Mouse (Mus musculus): Measurements from ENCODE around the gene Gorasp1. TPM values are rescaled to one million over a fixed set of nuclear protein-coding genes. Genes with fewer than 3 reads are reported as not detected.

The Gorasp1 gene
- polyA plus RNA-seq, 1 experiment from 2014 or later = 23.3 TPM

GRCm38 (mm10) chr9:119941861-119942260, 4.5 kb upstream of the Gorasp1 start:
- 87% methylated on average over 14 of the region's 14 CpGs for WGBS
- no peaks in the 10 kb centered on the region for H3K36me3 ChIP-seq (ENCODE audit: control insufficient read depth, insufficient read depth, low read length)

GRCm38 (mm10) chr9:119941407-119941806, 4.0 kb upstream of the Gorasp1 start:
- Histone ChIP-seq H3K9me3 (ENCODE audit: control insufficient read depth, low read length) (no peaks in the 10 kb centered on the region), H3K4me2 (ENCODE audit: low read depth, low read length) (no peak overlapping the region), H3K4me1 (ENCODE audit: control insufficient read depth, insufficient read depth, low read length) (peaks cover 3% of the 10 kb centered on the region; the same call in 1 of the 2 replicates), H3K27ac (ENCODE audit: low read depth, low read length) (no peak overlapping the region), H3K9ac (replicated peaks; ENCODE audit: low read depth, low read length) (no peak overlapping the region), H3K4me3 (ENCODE audit: low read depth, low read length) (no peak overlapping the region), H3K27me3 (ENCODE audit: control insufficient read depth, insufficient read depth, low read length) (no peaks in the 10 kb centered on the region), H3K36me3 (ENCODE audit: control insufficient read depth, insufficient read depth, low read length) (no peaks in the 10 kb centered on the region)
- WGBS = 83% methylated on average over 5 of the region's 5 CpGs
- ATAC-seq (ENCODE audit: low read depth) = no peak

More at GRCm38 (mm10) chr9:119941861-119942260, 4.5 kb upstream of the Gorasp1 start:
- ATAC-seq (ENCODE audit: low read depth) = no peak
- Histone ChIP-seq H3K27me3 (ENCODE audit: control insufficient read depth, insufficient read depth, low read length) (no peaks in the 10 kb centered on the region), H3K27ac (ENCODE audit: low read depth, low read length) (no peak overlapping the region), H3K4me3 (ENCODE audit: low read depth, low read length) (no peak overlapping the region), H3K9me3 (ENCODE audit: control insufficient read depth, low read length) (no peaks in the 10 kb centered on the region), H3K4me2 (ENCODE audit: low read depth, low read length) (no peak overlapping the region), H3K9ac (replicated peaks; ENCODE audit: low read depth, low read length) (no peak overlapping the region), H3K4me1 (ENCODE audit: control insufficient read depth, insufficient read depth, low read length) (no peaks in the 10 kb centered on the region)

- H3K9me3 ChIP-seq (ENCODE audit: control insufficient read depth, low read length) = no peaks in the 10 kb centered on the region
- H3K36me3 ChIP-seq (ENCODE audit: control insufficient read depth, insufficient read depth, low read length) = no peaks in the 10 kb centered on the region
- H3K9ac ChIP-seq (replicated peaks; ENCODE audit: low read depth, low read length) = no peak overlapping the region
- ATAC-seq (ENCODE audit: low read depth) = no peak
- H3K4me3 ChIP-seq (ENCODE audit: low read depth, low read length) = no peak overlapping the region
- H3K4me2 ChIP-seq (ENCODE audit: low read depth, low read length) = no peak overlapping the region
- 86% methylated on average over 10 of the region's 10 CpGs for WGBS
- H3K27me3 ChIP-seq (ENCODE audit: control insufficient read depth, insufficient read depth, low read length) = no peaks in the 10 kb centered on the region
- H3K4me1 ChIP-seq (ENCODE audit: control insufficient read depth, insufficient read depth, low read length) = peaks cover 6% of the 10 kb centered on the region; the same call in 1 of the 2 replicates
- H3K27ac ChIP-seq (ENCODE audit: low read depth, low read length) = no peak overlapping the region
These were observed 2.3 kb upstream of the Gorasp1 start for GRCm38 (mm10) chr9:119939646-119940045.

DNA sequence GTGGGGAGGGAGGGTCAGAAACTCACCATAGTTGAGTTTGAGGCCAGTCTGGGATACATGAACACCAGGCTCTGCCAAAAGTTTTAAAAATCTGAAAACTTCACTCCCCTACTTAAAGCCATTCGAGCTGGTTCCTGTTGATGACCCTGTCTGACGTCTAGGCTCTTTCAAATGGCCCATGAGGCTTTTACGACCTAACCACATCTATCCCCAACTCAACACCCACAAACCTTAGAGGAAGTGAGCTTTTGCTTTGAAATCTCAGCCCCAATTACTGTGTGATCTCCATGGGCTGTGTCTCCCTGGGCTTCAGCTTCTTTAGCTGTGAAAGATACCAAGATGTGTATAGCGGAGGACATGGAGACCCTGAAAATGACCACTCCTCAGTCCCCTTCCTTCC, 1.1 kb upstream of the Gorasp1 start:
- 66% methylated on average over 4 of the region's 4 CpGs for WGBS
- Histone ChIP-seq H3K9me3 (ENCODE audit: control insufficient read depth, low read length) (no peaks in the 10 kb centered on the region), H3K4me1 (ENCODE audit: control insufficient read depth, insufficient read depth, low read length) (peaks cover 6% of the 10 kb centered on the region; the same call in 1 of the 2 replicates), H3K4me2 (ENCODE audit: low read depth, low read length) (no peak overlapping the region), H3K36me3 (ENCODE audit: control insufficient read depth, insufficient read depth, low read length) (no peaks in the 10 kb centered on the region), H3K9ac (replicated peaks; ENCODE audit: low read depth, low read length) (no peak overlapping the region), H3K4me3 (ENCODE audit: low read depth, low read length) (no peak overlapping the region), H3K27me3 (ENCODE audit: control insufficient read depth, insufficient read depth, low read length) (no peaks in the 10 kb centered on the region), H3K27ac (ENCODE audit: low read depth, low read length) (no peak overlapping the region)
- no peak for ATAC-seq (ENCODE audit: low read depth)

DNA sequence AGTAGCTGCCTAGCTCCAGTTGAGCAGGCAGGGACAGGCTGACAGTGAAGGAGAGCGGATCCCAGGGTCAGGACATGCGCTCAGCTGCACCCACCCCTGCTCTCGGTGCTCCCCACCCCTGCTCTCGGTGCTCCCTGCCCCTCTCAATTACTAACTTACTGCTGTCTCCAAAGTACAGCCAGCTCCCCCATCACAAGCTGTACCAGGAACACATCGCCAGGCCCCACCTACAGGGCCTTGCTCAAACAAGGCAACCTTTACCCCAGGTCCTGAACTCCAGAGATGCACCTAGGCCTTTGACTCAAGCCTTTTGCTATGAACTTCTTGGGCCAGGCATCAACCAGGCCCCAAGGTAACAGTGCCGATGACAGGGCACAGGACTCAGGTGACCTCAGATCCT, 3.7 kb downstream of the Gorasp1 start:
- no peak overlapping the region for H3K4me2 ChIP-seq (ENCODE audit: low read depth, low read length)
- no peaks in the 10 kb centered on the region for H3K9me3 ChIP-seq (ENCODE audit: control insufficient read depth, low read length)
- no peak overlapping the region for H3K4me3 ChIP-seq (ENCODE audit: low read depth, low read length)
- H3K27me3 ChIP-seq (ENCODE audit: control insufficient read depth, insufficient read depth, low read length) = no peaks in the 10 kb centered on the region
- ATAC-seq (ENCODE audit: low read depth) = no peak
- WGBS = 86% methylated on average over 6 of the region's 6 CpGs
- 0 out of 2 replicates have a peak, but pooled peaks cover 9% of the 10 kb centered on the region for H3K36me3 ChIP-seq (ENCODE audit: control insufficient read depth, insufficient read depth, low read length)
- H3K9ac ChIP-seq (replicated peaks; ENCODE audit: low read depth, low read length) = no peak overlapping the region
- H3K4me1 ChIP-seq (ENCODE audit: control insufficient read depth, insufficient read depth, low read length) = peaks cover 6% of the 10 kb centered on the region; the same call in 1 of the 2 replicates
- H3K27ac ChIP-seq (ENCODE audit: low read depth, low read length) = no peak overlapping the region

GRCm38 (mm10) chr9:119932358-119932757, 5.0 kb downstream of the Gorasp1 start:
- H3K27ac ChIP-seq (ENCODE audit: low read depth, low read length) = no peak overlapping the region
- no peaks in the 10 kb centered on the region for H3K9me3 ChIP-seq (ENCODE audit: control insufficient read depth, low read length)
- H3K4me2 ChIP-seq (ENCODE audit: low read depth, low read length) = no peak overlapping the region
- no peaks in the 10 kb centered on the region for H3K27me3 ChIP-seq (ENCODE audit: control insufficient read depth, insufficient read depth, low read length)
- no peak overlapping the region for H3K9ac ChIP-seq (replicated peaks; ENCODE audit: low read depth, low read length)
- no peak overlapping the region for H3K4me3 ChIP-seq (ENCODE audit: low read depth, low read length)
- peaks cover 6% of the 10 kb centered on the region; the same call in 1 of the 2 replicates for H3K4me1 ChIP-seq (ENCODE audit: control insufficient read depth, insufficient read depth, low read length)
- ATAC-seq (ENCODE audit: low read depth) = no peak
- 91% methylated on average over 12 of the region's 12 CpGs for WGBS
- peaks cover 18% of the 10 kb centered on the region; the same call in 1 of the 2 replicates for H3K36me3 ChIP-seq (ENCODE audit: control insufficient read depth, insufficient read depth, low read length)

DNA sequence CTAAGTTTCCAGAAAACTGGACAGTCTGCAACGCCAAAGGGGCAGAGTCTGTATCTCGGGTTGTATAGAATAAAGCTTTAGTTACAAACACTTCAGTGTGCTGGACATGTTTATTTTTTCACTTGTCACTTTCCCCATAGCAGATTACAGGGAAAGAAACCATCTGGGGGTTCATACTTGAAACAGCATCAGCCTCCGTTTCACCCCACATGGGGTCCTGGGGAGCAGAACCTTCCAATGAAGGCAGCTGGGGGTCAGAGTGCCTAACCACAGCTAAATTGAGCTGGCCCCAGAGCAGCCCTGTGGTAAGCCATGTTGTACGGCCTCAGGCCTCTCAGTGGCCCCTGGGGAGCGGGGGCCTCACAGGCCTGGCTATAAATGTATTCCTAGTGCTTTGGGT, 10.9 kb downstream of the Gorasp1 start:
- H3K9me3 ChIP-seq (ENCODE audit: control insufficient read depth, low read length) = no peaks in the 10 kb centered on the region
- no peak for ATAC-seq (ENCODE audit: low read depth)
- no peak overlapping the region for H3K27ac ChIP-seq (ENCODE audit: low read depth, low read length)
- no peaks in the 10 kb centered on the region for H3K27me3 ChIP-seq (ENCODE audit: control insufficient read depth, insufficient read depth, low read length)
- no peaks in the 10 kb centered on the region for H3K4me1 ChIP-seq (ENCODE audit: control insufficient read depth, insufficient read depth, low read length)
- WGBS = 84% methylated on average over 5 of the region's 5 CpGs
- H3K9ac ChIP-seq (replicated peaks; ENCODE audit: low read depth, low read length) = no peak overlapping the region
- no peak overlapping the region for H3K4me2 ChIP-seq (ENCODE audit: low read depth, low read length)
- H3K36me3 ChIP-seq (ENCODE audit: control insufficient read depth, insufficient read depth, low read length) = peaks cover 67% of the 10 kb centered on the region
- no peak overlapping the region for H3K4me3 ChIP-seq (ENCODE audit: low read depth, low read length)

- H3K27me3 ChIP-seq (ENCODE audit: control insufficient read depth, insufficient read depth, low read length) = no peaks in the 10 kb centered on the region
- no peak overlapping the region for H3K9ac ChIP-seq (replicated peaks; ENCODE audit: low read depth, low read length)
- H3K4me3 ChIP-seq (ENCODE audit: low read depth, low read length) = no peak overlapping the region
- no peak overlapping the region for H3K4me2 ChIP-seq (ENCODE audit: low read depth, low read length)
- H3K27ac ChIP-seq (ENCODE audit: low read depth, low read length) = no peak overlapping the region
- no peak for ATAC-seq (ENCODE audit: low read depth)
- no peaks in the 10 kb centered on the region for H3K9me3 ChIP-seq (ENCODE audit: control insufficient read depth, low read length)
- H3K36me3 ChIP-seq (ENCODE audit: control insufficient read depth, insufficient read depth, low read length) = peaks cover 74% of the 10 kb centered on the region
- H3K4me1 ChIP-seq (ENCODE audit: control insufficient read depth, insufficient read depth, low read length) = no peaks in the 10 kb centered on the region
- WGBS = 80% methylated on average over 8 of the region's 8 CpGs
These were observed 11.6 kb downstream of the Gorasp1 start for GRCm38 (mm10) chr9:119925729-119926128.

GRCm38 (mm10) chr9:119925120-119925657, 12.2 kb downstream of the Gorasp1 start:
- no peak overlapping the region for H3K9ac ChIP-seq (replicated peaks; ENCODE audit: low read depth, low read length)
- H3K4me1 ChIP-seq (ENCODE audit: control insufficient read depth, insufficient read depth, low read length) = no peaks in the 10 kb centered on the region
- WGBS = 94% methylated on average over 16 of the region's 16 CpGs
- H3K27me3 ChIP-seq (ENCODE audit: control insufficient read depth, insufficient read depth, low read length) = no peaks in the 10 kb centered on the region
- H3K4me2 ChIP-seq (ENCODE audit: low read depth, low read length) = no peak overlapping the region
- peaks cover 77% of the 10 kb centered on the region for H3K36me3 ChIP-seq (ENCODE audit: control insufficient read depth, insufficient read depth, low read length)
- no peaks in the 10 kb centered on the region for H3K9me3 ChIP-seq (ENCODE audit: control insufficient read depth, low read length)
- no peak overlapping the region for H3K4me3 ChIP-seq (ENCODE audit: low read depth, low read length)
- H3K27ac ChIP-seq (ENCODE audit: low read depth, low read length) = no peak overlapping the region
- ATAC-seq (ENCODE audit: low read depth) = no peak

Data from neural tube, embryonic 14.5 days (tissue).